Mouse (Mus musculus) intestine, embryonic 15.5 days (tissue): Measurements from ENCODE around the gene Ces1b. TPM values are rescaled to one million over a fixed set of nuclear protein-coding genes. Genes with fewer than 3 reads are reported as not detected.

Source experiments
- polyA plus RNA-seq: library from polyadenylated mRNA; unstranded; fragments of >200 nt; fragmentation: Nextera tagmentation; extraction: Ambion mirVana; gene quantifications from 2 replicates; pipeline ENCODE4 v1.2.1, GENCODE M21; 2015

Gene Ces1b
- polyA plus RNA-seq, 1 experiment from 2014 or later = 0.16 TPM

Other genes with a start within 250 kb of the Ces1b start
- 6.7 and 6.8 TPM in 2 replicates for gene Lpcat2, start 224.7 kb downstream of the Ces1b start, polyA plus RNA-seq
- not detected in 2 replicates for gene Capns2, start 178.6 kb downstream of the Ces1b start, polyA plus RNA-seq
- gene Slc6a2, start 119.9 kb downstream of the Ces1b start, polyA plus RNA-seq = 0.71 and 1.3 TPM in 2 replicates
- gene Ces1a, start 31.8 kb downstream of the Ces1b start, polyA plus RNA-seq = not detected in 2 replicates
- gene Ces1c, start 51.3 kb upstream of the Ces1b start, polyA plus RNA-seq = 1.2 and 1.9 TPM in 2 replicates
- 1.5 TPM in 2 replicates for gene Ces1d, start 117.8 kb upstream of the Ces1b start, polyA plus RNA-seq
- 1.7 and 2.8 TPM in 2 replicates for gene Ces1e, start 149.6 kb upstream of the Ces1b start, polyA plus RNA-seq
- gene Ces1f, start 199.7 kb upstream of the Ces1b start, polyA plus RNA-seq = 0.11 and 0.14 TPM in 2 replicates